Mouse (Mus musculus) kidney, postnatal 4 days (tissue): ENCODE results near the gene Pde4b.

ENCODE experiments used
- DNase-seq, 2 experiments: peaks; one replicate each; pipeline ENCODE4 v3.0.0; 2021; ENCODE audit warnings: mixed read lengths in 2 of 2

Pde4b gene

DNA sequence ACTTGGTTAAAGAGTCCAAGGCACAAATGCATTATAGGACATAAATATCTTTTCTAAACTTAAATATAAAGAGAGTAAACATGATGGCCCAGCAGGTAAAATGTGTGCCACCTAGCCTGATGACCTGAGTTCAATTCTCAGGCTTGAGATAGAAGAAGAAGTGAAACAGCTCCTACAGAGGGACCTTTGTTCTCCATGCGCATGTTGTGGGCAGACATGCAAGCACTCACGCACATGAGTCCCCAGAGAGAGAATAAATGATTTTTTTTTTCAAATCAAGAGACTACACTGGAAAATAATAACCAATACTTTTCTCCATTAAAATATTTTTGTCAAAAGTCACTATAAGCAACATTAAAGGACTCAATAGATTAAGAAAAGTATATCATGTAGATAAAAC lies 533.8 kb downstream of the Pde4b start:
- DNase-seq, result no peak

DNA sequence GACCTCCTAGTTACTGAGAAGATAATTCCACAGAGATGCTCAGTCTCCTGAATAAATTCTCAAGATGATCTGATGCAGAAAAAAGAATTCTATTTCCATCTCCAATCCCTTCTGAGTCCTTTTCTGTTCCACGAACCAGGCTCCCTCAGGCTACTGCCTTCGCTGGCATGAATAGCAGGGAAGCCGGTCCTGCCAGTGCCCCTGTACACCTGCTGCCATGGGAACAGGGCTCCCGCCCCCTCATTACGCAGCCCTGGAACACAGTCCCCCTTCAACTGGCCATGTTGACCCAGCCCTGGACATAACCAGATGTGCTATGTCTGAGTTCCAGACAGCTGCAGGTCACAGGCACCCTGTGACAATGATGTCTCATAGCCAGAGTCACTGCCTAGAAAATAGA lies 535.6 kb downstream of the Pde4b start:
- DNase-seq, result peak in 1 of 2 experiments; percentile 30

DNA sequence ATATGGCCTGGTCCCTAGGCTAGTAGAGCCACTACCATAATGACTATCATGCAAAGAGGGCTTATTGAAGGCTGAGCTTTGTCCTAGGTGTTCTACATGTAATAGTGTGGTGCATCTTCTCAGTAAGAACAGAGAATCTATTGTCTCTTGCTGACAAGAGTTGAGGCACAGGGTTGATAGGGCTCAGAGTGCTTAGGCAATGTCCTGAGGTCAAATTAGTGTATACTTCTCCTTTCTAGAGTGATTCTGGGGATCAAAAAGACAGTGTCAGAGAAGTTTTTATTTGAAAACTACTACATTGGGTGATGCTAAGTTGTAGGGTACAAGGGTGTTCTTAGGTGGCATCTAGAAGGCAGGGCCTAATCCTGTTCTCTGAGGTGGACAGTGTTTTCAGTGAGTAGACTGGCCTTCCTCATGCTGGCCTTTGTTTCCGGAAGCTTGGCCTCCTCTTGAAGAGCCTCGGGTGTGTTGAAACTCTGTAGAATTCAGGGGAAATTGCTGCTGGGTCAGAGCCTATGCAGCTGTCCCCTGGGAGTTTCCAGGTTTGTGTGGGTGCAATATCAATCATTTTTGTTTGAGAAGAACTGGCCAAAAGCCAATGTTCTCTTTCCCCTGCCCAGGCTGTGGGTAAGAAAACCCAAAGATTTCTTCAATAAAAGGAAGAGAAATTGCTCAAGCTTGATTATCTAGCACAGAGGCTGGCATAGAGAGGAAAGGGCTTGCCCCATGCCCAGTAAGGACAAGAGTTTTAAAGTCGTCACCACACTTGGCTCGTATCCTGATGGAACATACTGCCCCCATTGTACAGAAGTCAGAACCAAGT lies 536.7 kb downstream of the Pde4b start:
- no peak for DNase-seq

GRCm38 (mm10) chr4:102624937-102625336 lies 537.6 kb downstream of the Pde4b start:
- no peak for DNase-seq

- DNase-seq, result no peak
These were observed 540.5 kb downstream of the Pde4b start for GRCm38 (mm10) chr4:102627799-102628198.

DNA sequence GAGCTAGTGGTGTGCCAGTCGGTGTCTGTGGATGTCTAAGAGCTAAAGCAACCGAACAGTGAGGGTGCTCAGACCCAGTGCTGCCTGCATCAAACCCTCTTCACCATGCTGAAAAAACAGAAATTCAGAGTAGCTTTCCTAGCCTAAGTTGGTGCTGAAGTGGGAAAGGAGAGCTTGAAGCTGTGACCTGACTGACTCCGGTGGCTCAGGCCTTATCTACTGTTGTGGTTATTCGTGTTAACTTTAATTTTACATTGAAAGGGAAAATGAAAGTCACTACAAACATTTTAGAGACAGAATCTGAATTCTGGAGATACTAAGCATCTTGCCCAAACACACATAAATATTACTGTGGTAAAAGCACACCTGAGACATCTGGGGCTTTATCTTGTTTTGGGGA lies 542.3 kb downstream of the Pde4b start:
- DNase-seq, result no peak

DNA sequence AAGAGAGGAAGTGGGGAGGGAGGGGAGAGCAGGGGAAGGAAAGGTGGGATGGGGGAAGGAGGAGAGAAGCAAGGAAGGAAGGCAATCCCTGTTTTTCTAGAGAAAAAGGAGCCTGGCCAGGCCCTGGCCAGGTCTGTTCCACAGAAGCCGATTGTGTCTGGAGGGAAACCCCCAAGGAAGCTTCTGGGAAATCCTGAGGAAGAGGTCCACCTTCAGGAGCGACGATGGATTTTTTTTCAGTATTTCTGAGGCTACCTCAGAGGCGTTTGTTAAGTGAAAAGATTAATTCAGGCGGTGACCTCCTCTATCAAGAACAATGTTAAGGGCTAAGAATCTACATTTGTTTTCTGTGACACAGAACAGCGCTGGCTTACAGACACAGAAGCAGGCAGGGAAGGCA lies 542.9 kb downstream of the Pde4b start:
- DNase-seq, result no peak

DNA sequence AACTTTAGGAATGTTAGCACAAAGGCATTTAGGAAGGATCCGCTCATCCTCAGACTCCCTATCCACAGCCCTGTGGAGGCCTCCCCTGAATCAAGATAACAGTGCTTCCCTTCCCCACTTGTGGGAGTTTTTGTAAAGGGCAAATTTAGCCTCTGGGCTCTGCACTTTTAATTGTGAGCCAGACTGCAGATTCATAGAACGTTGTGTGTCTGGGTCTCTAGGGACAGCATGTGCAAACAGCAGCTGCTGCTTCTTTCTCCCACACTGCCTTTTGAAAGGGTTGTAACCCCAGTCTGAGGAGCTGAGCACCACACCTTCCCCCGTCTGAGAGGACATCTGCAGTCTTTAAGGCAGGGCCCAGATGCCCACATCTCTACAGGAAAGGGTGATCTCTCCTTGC lies 544.3 kb downstream of the Pde4b start:
- DNase-seq, result no peak

DNA sequence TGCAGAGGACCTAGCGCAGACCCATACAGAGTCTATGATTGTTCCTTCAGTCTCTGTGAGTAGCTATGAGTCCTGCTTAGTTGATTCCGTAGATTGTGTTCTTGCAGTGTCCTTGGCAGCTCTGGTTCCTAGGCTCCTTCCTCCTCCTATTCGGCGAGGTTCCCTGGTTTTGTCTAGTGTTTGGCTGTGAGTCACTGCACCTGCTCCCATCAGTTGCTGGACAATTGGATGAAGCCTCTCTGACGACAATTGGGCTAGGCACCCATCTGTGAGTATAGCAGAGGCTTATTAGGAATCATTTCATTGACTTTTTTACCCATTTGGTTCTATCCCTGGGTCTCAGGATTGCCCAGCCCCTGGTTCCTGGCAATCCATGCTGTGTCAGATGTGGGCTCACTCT lies 545.9 kb downstream of the Pde4b start:
- no peak for DNase-seq

GRCm38 (mm10) chr4:102635258-102635657 lies 547.9 kb downstream of the Pde4b start:
- peak; percentile 30 to 59 for DNase-seq

- no peak for DNase-seq
These were observed 548.6 kb downstream of the Pde4b start for GRCm38 (mm10) chr4:102635944-102636343.

- DNase-seq, result no peak
These were observed 550.1 kb downstream of the Pde4b start for GRCm38 (mm10) chr4:102637348-102637910.

GRCm38 (mm10) chr4:102640942-102641341 lies 553.6 kb downstream of the Pde4b start:
- no peak for DNase-seq

DNA sequence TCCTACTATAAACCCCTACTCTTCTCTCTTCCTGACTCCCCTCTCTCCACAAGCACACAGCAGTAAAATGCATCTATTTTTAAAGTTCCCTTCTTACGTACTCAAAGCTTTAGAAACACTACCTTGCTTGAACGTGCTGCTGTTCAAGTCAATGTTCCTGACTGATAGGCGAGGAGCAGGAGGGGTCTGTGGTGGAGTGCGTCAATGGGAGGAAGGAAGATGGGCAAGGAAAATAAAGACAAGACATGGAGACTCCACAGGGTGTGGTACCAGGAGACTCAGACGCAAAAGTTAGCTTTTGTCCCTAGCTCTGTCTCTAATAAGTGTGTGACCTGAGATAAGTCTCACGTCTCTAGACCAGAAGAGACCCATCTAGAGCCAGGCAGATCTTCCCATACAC lies 556.7 kb downstream of the Pde4b start:
- DNase-seq, result no peak

- DNase-seq, result no peak
These were observed 559.7 kb downstream of the Pde4b start for GRCm38 (mm10) chr4:102647056-102647455.

DNA sequence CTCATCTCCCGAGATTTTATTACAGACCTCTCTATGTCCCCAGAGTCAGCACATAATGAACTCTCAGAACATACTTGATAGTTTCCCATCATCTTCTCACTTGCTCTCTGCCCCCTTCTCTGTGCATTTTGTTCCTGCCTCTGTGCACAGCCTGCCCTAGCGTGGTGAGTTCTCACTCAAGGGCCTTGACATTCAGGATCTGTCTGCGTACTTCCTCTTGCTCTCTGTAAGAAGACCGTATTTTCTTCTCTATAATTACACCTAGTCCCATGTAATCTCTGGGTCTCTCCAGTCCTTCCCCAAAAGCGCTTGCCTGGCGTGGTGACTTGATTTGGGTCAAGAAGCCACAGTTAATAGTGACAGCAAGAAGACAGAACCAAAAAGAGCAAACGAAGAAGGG lies 568.0 kb downstream of the Pde4b start:
- DNase-seq, result no peak

DNA sequence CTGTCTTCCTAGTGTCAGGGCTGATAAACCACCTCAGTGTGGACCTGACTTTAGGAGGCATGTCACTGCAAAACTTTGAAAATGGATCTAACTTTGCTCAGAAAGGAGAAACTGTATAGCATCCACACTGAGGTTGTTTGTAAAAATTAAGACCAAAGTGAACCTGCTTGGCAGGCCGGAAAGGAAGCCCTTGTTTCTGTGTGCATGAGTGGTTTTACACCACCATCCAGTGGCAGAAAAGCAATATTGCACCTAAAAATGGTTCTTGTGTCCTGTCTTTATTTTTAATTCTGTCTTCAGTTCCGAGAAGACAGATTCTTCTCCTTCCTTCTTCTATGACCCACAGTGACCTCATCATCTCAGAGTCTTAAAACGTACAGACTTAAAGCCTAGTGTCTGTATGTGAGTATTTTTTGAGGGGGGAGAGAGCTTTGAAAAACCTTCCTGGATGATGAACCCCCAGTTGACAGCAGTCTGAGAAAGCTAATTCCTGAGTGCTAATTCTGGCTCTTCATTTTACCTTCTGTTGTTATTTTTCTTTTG lies 569.2 kb downstream of the Pde4b start:
- DNase-seq, result peak; percentile 15 to 48
